Mouse (Mus musculus) MN1 (cell line): ENCODE data around the gene Usb1.

Source experiments
- DNase-seq: peaks from one replicate; pipeline ENCODE4 v3.0.0-alpha.2; 2016; ENCODE audit warnings: low spot score

Usb1 gene

GRCm38 (mm10) chr8:95331720-95332436 lies at the start of gene Usb1, which contains the start of gene Zfp319:
Gene Usb1, plus strand, starts transcription at chr8:95332284.
Gene Zfp319, minus strand, starts transcription at chr8:95331950.
- DNase-seq = peak; percentile 98

- DNase-seq = peak; percentile 26
Observed at GRCm38 (mm10) chr8:95289066-95289650, 42.9 kb upstream of the Usb1 start.

GRCm38 (mm10) chr8:95293172-95293571 lies 38.9 kb upstream of the Usb1 start:
- peak; percentile 88 for DNase-seq

- DNase-seq = peak; percentile 74
Observed at GRCm38 (mm10) chr8:95293891-95294290, 38.2 kb upstream of the Usb1 start.

- peak; percentile 45 for DNase-seq
Observed at GRCm38 (mm10) chr8:95302410-95302809, 29.7 kb upstream of the Usb1 start.

GRCm38 (mm10) chr8:95305526-95305925 lies 26.6 kb upstream of the Usb1 start:
- no peak for DNase-seq

GRCm38 (mm10) chr8:95306431-95306830 lies 25.7 kb upstream of the Usb1 start, which contains the start of gene Cngb1:
Gene Cngb1, minus strand, starts transcription at chr8:95306585.
- DNase-seq = no peak

GRCm38 (mm10) chr8:95310342-95310970 lies 21.6 kb upstream of the Usb1 start, which contains the start of gene Tepp:
Gene Tepp, plus strand, starts transcription at chr8:95310566.
- no peak for DNase-seq

- DNase-seq = no peak
Observed at GRCm38 (mm10) chr8:95312836-95313235, 19.2 kb upstream of the Usb1 start.

- DNase-seq = no peak
Observed at GRCm38 (mm10) chr8:95313857-95314256, 18.2 kb upstream of the Usb1 start.

GRCm38 (mm10) chr8:95314707-95315106 lies 17.4 kb upstream of the Usb1 start:
- DNase-seq = no peak

- DNase-seq = no peak
Observed at GRCm38 (mm10) chr8:95315350-95315749, 16.7 kb upstream of the Usb1 start.

- DNase-seq = no peak
Observed at GRCm38 (mm10) chr8:95320224-95321139, 11.6 kb upstream of the Usb1 start.

- DNase-seq = no peak
Observed at GRCm38 (mm10) chr8:95323201-95323600, 8.9 kb upstream of the Usb1 start.

- no peak for DNase-seq
Observed at GRCm38 (mm10) chr8:95324646-95325045, 7.4 kb upstream of the Usb1 start.

GRCm38 (mm10) chr8:95326822-95327221 lies 5.3 kb upstream of the Usb1 start:
- DNase-seq = no peak

GRCm38 (mm10) chr8:95327866-95328465 lies 4.1 kb upstream of the Usb1 start:
- no peak for DNase-seq

GRCm38 (mm10) chr8:95330367-95330766 lies 1.7 kb upstream of the Usb1 start:
- no peak for DNase-seq

- no peak for DNase-seq
Observed at GRCm38 (mm10) chr8:95331156-95331719, 846 bp upstream of the Usb1 start.

- no peak for DNase-seq
Observed at GRCm38 (mm10) chr8:95332437-95333199, 534 bp downstream of the Usb1 start.
